Mouse (Mus musculus): ENCODE results near the gene Glb1.

GRCm38 (mm10) chr9:114368471-114368858 lies 32.4 kb upstream of the Glb1 start:
- TF ChIP-seq POLR2A (IDR thresholded peaks at IDR 0.05; ENCODE audit: low read depth, low read length) (no peak), CTCF (conservative IDR thresholded peaks at IDR 0.05; ENCODE audit: insufficient read depth, insufficient read length, low read depth, low read length) (no peak)

Measured in kidney, adult 2 months (tissue).